Mouse (Mus musculus): ENCODE measurements around the gene Zfp626.
"Not testable (repeated sequence)": the region's sequence is repeated elsewhere in the genome, so short reads cannot be mapped to it uniquely, and the experiment has no call there.

DNA sequence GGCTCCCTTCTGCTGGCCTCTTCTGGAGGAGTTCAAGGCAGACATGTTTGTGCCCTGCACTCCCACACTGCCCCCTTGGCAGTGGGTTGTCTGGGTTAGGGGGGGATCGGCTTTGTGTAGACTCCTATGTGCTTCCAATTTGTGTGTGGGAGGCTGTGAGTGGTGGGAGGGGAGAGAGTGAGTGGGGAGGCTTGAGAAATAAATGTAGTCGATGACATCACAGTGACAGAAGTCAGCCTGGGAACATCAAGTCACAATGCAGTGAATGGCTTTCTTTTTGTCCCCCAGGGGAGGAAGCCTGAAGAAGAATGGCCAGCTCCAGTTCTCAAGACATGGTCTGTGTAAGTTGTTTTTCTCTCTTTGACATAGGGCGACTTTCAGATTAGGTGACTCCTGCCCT lies at the start of gene Zfp626:
- not testable (repeated sequence) for TF ChIP-seq ZNF384 (IDR thresholded peaks at IDR 0.05; ENCODE audit: low read depth, low read length); POLR2A (IDR thresholded peaks at IDR 0.05; ENCODE audit: control insufficient read depth in 1 of 2, insufficient read depth in 1 of 2, low read depth in 1 of 2, low read length in 2 of 2, poor library complexity in 1 of 2); CTCF (IDR thresholded peaks at IDR 0.05 in 2 of 3, conservative IDR thresholded peaks at IDR 0.05 in 1 of 3; ENCODE audit: control insufficient read depth in 1 of 3, insufficient read depth in 1 of 3, low read depth in 2 of 3, low read length in 3 of 3, poor library complexity in 1 of 3, severe bottlenecking in 1 of 3); HCFC1 (IDR thresholded peaks at IDR 0.05; ENCODE audit: low read depth, low read length); ETS1 (IDR thresholded peaks at IDR 0.05; ENCODE audit: low read depth, low read length); USF1 (IDR thresholded peaks at IDR 0.05; ENCODE audit: low read depth, low read length); MAFK (IDR thresholded peaks at IDR 0.05; ENCODE audit: borderline replicate concordance, low read depth, low read length); UBTF (IDR thresholded peaks at IDR 0.05; ENCODE audit: borderline replicate concordance, insufficient read depth, low read depth, low read length); NRF1 (IDR thresholded peaks at IDR 0.05; ENCODE audit: insufficient read depth, low read depth, low read length, poor library complexity, severe bottlenecking); POLR2AphosphoS5 (IDR thresholded peaks at IDR 0.05; ENCODE audit: borderline replicate concordance, low read depth, low read length); MEF2A (IDR thresholded peaks at IDR 0.05; ENCODE audit: extremely low read depth, insufficient replicate concordance, low read depth, low read length, poor library complexity, severe bottlenecking)

All from MEL (cell line).